Mouse (Mus musculus) forebrain, embryonic 10.5 days (tissue): ENCODE results near the gene Ikzf4. TPM values are rescaled to one million over a fixed set of nuclear protein-coding genes. Genes with fewer than 3 reads are reported as not detected.
A peak's percentile ranks its signal among the peaks of the same experiment; 100 is the strongest.

Experiments
- DNase-seq: peaks from one replicate; pipeline ENCODE4 v3.0.0-alpha.2; 2017; ENCODE audit warnings: low spot score; ENCODE audit errors: extremely low spot score
- H3K27ac ChIP-seq: fragments of 300-500 bp; sonication (generic); 2 replicates; pipeline ENCODE4 v1.5.1; 2016; ENCODE audit warnings: mild to moderate bottlenecking
- H3K27me3 ChIP-seq: fragments of 300-500 bp; sonication (generic); 2 replicates; pipeline ENCODE4 v1.6.1; 2016; ENCODE audit warnings: mild to moderate bottlenecking; ENCODE audit not compliant: poor library complexity, severe bottlenecking
- H3K36me3 ChIP-seq: fragments of 300-500 bp; sonication (generic); replicated peaks from 2 replicates; pipeline ENCODE4 v1.6.1; 2016; ENCODE audit warnings: mild to moderate bottlenecking, moderate library complexity
- H3K4me1 ChIP-seq: fragments of 300-500 bp; sonication (generic); 2 replicates; pipeline ENCODE4 v1.6.1; 2016
- H3K4me3 ChIP-seq: fragments of 300-500 bp; sonication (generic); 2 replicates; pipeline ENCODE4 v1.5.1; 2016; ENCODE audit warnings: mild to moderate bottlenecking, moderate library complexity
- H3K9me3 ChIP-seq: fragments of 300-500 bp; sonication (generic); 2 replicates; pipeline ENCODE4 v1.6.1; 2016; ENCODE audit warnings: mild to moderate bottlenecking, moderate library complexity
- WGBS: fragments of 180-500 bp; shearing (Covaris S2); methylation state at CpG from one replicate; pipeline ENCODE4 v1.1.7; 2016; 5-methylcytosine and 5-hydroxymethylcytosine counted together
- microRNA-seq: library from miRNA; unstranded; fragments of <30 nt; microRNA quantifications from one replicate; pipeline ENCODE4, GENCODE M21; 2017
- polyA plus RNA-seq: library from polyadenylated mRNA; unstranded; fragments of >200 nt; fragmentation: Nextera tagmentation; extraction: Ambion mirVana; gene quantifications from 2 replicates; pipeline ENCODE4 v1.2.1, GENCODE M21; 2016

Gene Ikzf4
- polyA plus RNA-seq, 1 experiment from 2014 or later = 3.9 TPM

DNA sequence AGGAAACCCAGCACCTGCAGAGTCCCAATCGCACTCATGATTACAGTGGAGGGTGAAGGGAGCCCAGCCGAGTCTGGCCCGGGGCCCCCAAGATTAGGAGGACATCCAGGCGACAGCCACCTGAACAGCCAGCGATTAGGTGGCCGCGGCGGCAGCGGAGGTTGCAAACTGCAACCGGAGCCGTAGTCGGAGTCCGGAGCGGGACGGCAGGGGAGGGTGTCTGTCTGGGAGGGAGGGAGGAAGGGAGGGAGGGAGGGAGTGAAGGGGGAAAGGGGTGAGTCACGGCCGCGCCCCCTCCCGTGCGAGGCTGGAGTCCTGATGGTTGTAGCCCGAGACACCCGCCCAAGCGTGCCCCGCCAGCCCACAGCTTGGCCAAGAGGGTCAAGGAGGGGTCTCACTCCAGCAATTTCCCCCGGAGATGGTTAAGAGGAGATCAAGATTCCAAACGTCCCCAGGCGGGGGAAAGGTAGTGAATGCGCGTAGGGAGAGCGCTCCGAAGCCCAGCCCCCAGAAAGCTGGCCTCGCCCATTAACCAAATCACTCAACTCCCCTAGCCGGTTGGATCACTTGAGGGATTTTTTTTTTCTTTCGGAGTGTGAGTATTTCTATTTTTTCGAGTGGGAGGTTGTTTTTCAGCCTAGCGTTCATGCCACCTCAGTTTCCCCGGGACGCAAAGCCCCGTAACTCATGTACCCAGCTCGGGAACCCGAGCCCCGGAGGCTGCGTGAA is 56.2 kb downstream of the Ikzf4 start, which contains the start of gene Erbb3:
Gene Erbb3 (minus strand): TSS at position 189 of the 729 bp plus-strand sequence.
- no peaks in the 10 kb centered on the region for H3K9me3 ChIP-seq
- H3K4me3 ChIP-seq = peak within 1 kb of the TSS; percentile 84
- peaks cover 57% of the 10 kb centered on the region for H3K27me3 ChIP-seq
- H3K27ac ChIP-seq = peak within 1 kb of the TSS; percentile 80
- H3K36me3 ChIP-seq = no peaks in the 10 kb centered on the region
- WGBS = 0% methylated on average over 43 of the region's 43 CpGs
- DNase-seq = peak; percentile 47
- H3K4me1 ChIP-seq = peaks cover 40% of the 10 kb centered on the region

DNA sequence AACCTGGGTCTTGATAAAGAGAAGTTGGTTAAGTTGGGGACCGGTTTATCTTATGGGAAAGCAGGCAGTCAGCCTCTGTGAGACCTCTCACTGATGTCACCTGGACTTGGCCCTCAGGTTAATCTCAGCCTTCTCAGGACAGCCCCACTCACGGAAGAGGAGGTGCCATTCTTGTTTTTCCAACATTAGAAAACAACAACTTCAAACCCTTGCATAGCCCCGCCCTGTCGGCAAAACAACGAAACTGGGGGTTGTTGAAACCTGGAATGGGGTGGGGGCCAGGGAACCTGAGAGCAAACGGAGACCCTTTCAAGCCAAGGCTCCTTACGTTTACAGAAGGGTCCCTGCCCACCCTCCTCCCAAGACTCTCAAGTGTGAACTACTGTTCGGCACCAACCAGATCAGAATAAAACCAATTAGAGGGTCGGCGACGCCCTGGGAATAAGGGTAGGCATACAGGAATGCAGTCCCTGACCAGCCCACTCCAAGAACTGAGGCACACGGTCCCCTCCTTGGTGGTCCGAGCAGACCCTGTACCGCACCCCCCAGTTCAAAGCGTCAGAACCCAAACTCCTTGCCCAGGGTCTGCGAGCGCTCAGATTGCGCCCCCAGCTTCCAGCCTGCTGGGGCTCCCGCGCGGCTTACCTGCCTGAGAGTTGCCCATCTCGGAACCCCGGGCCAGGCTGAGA is 56.9 kb downstream of the Ikzf4 start:
- H3K36me3 ChIP-seq = no peaks in the 10 kb centered on the region
- peaks cover 47% of the 10 kb centered on the region for H3K4me1 ChIP-seq
- no peak for DNase-seq
- peaks cover 64% of the 10 kb centered on the region for H3K27me3 ChIP-seq
- WGBS = 3% methylated on average over 23 of the region's 23 CpGs
- peak overlapping the region; percentile 40; the same call in 1 of the 2 replicates for H3K27ac ChIP-seq
- H3K4me3 ChIP-seq = peak overlapping the region; percentile 84
- no peaks in the 10 kb centered on the region for H3K9me3 ChIP-seq

- peaks cover 55% of the 10 kb centered on the region for H3K4me1 ChIP-seq
- H3K4me3 ChIP-seq = 0 out of 2 replicates have a peak overlapping the region, but pooled peaks have one; percentile 84
- peaks cover 70% of the 10 kb centered on the region for H3K27me3 ChIP-seq
- no peak overlapping the region for H3K27ac ChIP-seq
- no peaks in the 10 kb centered on the region for H3K9me3 ChIP-seq
- no peak for DNase-seq
- no peaks in the 10 kb centered on the region for H3K36me3 ChIP-seq
- 21% methylated on average over 1 of the region's 1 CpGs for WGBS
Measured at GRCm38 (mm10) chr10:128588136-128588535, 57.7 kb downstream of the Ikzf4 start.

DNA sequence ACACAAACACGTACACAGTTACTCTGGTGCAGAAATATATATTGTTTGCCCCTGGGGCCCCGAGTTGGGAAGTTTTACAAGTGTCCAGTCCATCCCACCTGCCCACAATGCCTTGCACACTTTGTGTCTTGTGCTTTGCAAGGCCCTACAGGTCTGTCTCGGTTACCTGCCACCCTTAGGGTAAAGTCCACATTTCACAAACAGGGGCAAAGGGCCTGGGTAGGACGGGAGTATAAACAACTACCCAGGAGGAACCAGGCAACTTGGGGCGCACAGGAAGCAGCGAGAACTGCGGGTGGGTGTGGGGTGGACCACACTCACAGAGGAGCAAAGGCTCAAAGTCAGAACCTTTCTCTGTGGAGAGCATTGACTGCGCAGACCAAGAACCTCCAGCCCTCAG is 58.1 kb downstream of the Ikzf4 start:
- H3K27me3 ChIP-seq = peaks cover 75% of the 10 kb centered on the region
- no peak for DNase-seq
- H3K27ac ChIP-seq = no peak overlapping the region
- H3K4me1 ChIP-seq = peaks cover 56% of the 10 kb centered on the region
- no peaks in the 10 kb centered on the region for H3K36me3 ChIP-seq
- whole genome bisulfite sequencing = 48% methylated on average over 8 of the region's 8 CpGs
- H3K4me3 ChIP-seq = no peak overlapping the region
- no peaks in the 10 kb centered on the region for H3K9me3 ChIP-seq

DNA sequence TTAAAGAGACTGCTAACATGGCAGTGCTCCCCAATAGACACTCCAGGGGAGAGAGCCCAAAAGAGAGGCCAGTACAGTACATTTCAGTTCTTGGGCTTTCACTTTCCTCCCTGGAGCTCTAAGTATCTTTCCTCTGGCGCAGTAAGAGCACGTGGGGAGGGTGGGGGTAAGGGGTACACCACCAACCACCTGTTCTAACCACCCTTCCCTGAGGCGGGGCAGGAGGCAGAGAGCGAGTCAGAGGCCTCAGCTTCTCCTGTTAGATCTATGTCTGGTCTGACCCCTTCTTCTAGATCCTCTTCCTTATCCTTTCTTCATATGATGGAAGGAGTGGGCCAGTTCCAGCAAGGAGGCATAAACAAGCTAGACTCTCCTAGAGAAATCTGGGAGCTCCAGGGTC is 58.7 kb downstream of the Ikzf4 start:
- Histone ChIP-seq H3K9me3 (no peaks in the 10 kb centered on the region), H3K27ac (no peak overlapping the region; the same call in 1 of the 2 replicates), H3K4me3 (no peak overlapping the region), H3K36me3 (no peaks in the 10 kb centered on the region), H3K4me1 (peaks cover 56% of the 10 kb centered on the region), H3K27me3 (peaks cover 75% of the 10 kb centered on the region)
- 37% methylated on average over 4 of the region's 4 CpGs for WGBS
- no peak for DNase-seq

GRCm38 (mm10) chr10:128586546-128586945 is 59.2 kb downstream of the Ikzf4 start:
- no peak overlapping the region for H3K4me3 ChIP-seq
- H3K36me3 ChIP-seq = no peaks in the 10 kb centered on the region
- 19% methylated on average over 1 of the region's 1 CpGs for WGBS
- H3K27me3 ChIP-seq = peaks cover 75% of the 10 kb centered on the region
- peak overlapping the region; percentile 8; the same call in 1 of the 2 replicates for H3K27ac ChIP-seq
- H3K9me3 ChIP-seq = no peaks in the 10 kb centered on the region
- no peak for DNase-seq
- H3K4me1 ChIP-seq = peaks cover 56% of the 10 kb centered on the region

GRCm38 (mm10) chr10:128584386-128584785 is 61.4 kb downstream of the Ikzf4 start:
- peaks cover 47% of the 10 kb centered on the region for H3K4me1 ChIP-seq
- no peaks in the 10 kb centered on the region for H3K9me3 ChIP-seq
- H3K27me3 ChIP-seq = peaks cover 66% of the 10 kb centered on the region
- 13% methylated on average over 4 of the region's 4 CpGs for WGBS
- H3K36me3 ChIP-seq = no peaks in the 10 kb centered on the region
- DNase-seq = no peak
- H3K4me3 ChIP-seq = no peak overlapping the region
- no peak overlapping the region for H3K27ac ChIP-seq

DNA sequence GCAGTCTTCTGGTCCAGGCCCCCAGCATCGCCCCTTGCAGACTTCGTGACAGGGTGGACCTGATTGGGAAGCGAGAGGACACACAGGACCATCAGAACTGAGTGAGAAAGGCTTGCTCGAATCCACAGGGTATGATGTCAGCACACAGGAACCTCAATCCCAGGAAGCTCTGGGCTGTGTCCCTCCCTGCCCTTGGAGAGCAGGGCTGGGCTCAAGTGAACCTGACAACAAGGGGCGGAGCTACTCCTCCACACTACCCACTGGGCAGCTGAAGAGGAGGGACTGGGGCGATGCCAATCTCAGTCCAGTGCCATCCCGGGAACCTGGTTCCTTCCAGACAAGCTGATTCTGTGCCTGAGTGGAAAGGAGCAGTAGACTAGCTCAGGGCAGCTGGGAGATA is 62.1 kb downstream of the Ikzf4 start:
- H3K9me3 ChIP-seq = no peaks in the 10 kb centered on the region
- H3K36me3 ChIP-seq = no peaks in the 10 kb centered on the region
- H3K4me1 ChIP-seq = peaks cover 40% of the 10 kb centered on the region
- H3K27ac ChIP-seq = no peak overlapping the region
- H3K27me3 ChIP-seq = peaks cover 58% of the 10 kb centered on the region
- 38% methylated on average over 7 of the region's 7 CpGs for WGBS
- H3K4me3 ChIP-seq = no peak overlapping the region
- no peak for DNase-seq

Small RNA genes lying within 50 kb of the gene (microRNA-seq; reads per million reads assigned to microRNA genes)
- gene Mir6917 = not detected

Other genes starting within 250 kb of the Ikzf4 start
- gene Slc39a5, start 244.8 kb downstream of the Ikzf4 start, polyA plus RNA-seq = 0.30 TPM in 1 of 2 replicates, not detected in the other
- 161 and 164 TPM in 2 replicates for gene Nabp2, start 234.5 kb downstream of the Ikzf4 start, polyA plus RNA-seq
- gene Rnf41, start 234.3 kb downstream of the Ikzf4 start, polyA plus RNA-seq = 40.9 and 42.9 TPM in 2 replicates
- gene Smarcc2, start 186.7 kb downstream of the Ikzf4 start, polyA plus RNA-seq = 72.0 and 73.6 TPM in 2 replicates
- 712 and 780 TPM in 2 replicates for gene Myl6, start 151.8 kb downstream of the Ikzf4 start, polyA plus RNA-seq
- gene Myl6b, start 147.3 kb downstream of the Ikzf4 start, polyA plus RNA-seq = 1.9 and 2.0 TPM in 2 replicates
- gene Esyt1, start 120.1 kb downstream of the Ikzf4 start, polyA plus RNA-seq = 8.6 and 10.3 TPM in 2 replicates
- 11.8 and 14.0 TPM in 2 replicates for gene Zc3h10, start 98.2 kb downstream of the Ikzf4 start, polyA plus RNA-seq
- 3,608 and 3,665 TPM in 2 replicates for gene Rpl41, start 96.7 kb downstream of the Ikzf4 start, polyA plus RNA-seq
- 298 and 302 TPM in 2 replicates for gene Pa2g4, start 80.0 kb downstream of the Ikzf4 start, polyA plus RNA-seq
- gene Erbb3, start 56.3 kb downstream of the Ikzf4 start, polyA plus RNA-seq = 3.0 and 3.1 TPM in 2 replicates
- 574 and 577 TPM in 2 replicates for gene Rps26, start 19.2 kb downstream of the Ikzf4 start, polyA plus RNA-seq
- gene Suox, start 28.1 kb upstream of the Ikzf4 start, polyA plus RNA-seq = 10.8 and 10.9 TPM in 2 replicates
- gene Rab5b, start 50.3 kb upstream of the Ikzf4 start, polyA plus RNA-seq = 63.4 and 68.8 TPM in 2 replicates
- gene Pmel, start 58.2 kb upstream of the Ikzf4 start, polyA plus RNA-seq = 7.2 and 24.4 TPM in 2 replicates
- 119 and 120 TPM in 2 replicates for gene Cdk2, start 59.0 kb upstream of the Ikzf4 start, polyA plus RNA-seq
- 3.5 and 3.6 TPM in 2 replicates for gene Dgka, start 98.9 kb upstream of the Ikzf4 start, polyA plus RNA-seq
- 57.1 and 63.8 TPM in 2 replicates for gene Pym1, start 101.9 kb upstream of the Ikzf4 start, polyA plus RNA-seq
- 0.24 and 0.44 TPM in 2 replicates for gene Mmp19, start 144.9 kb upstream of the Ikzf4 start, polyA plus RNA-seq
- 49.4 and 49.9 TPM in 2 replicates for gene Dnajc14, start 158.1 kb upstream of the Ikzf4 start, polyA plus RNA-seq
- 19.0 and 19.2 TPM in 2 replicates for gene Tmem198b, start 158.4 kb upstream of the Ikzf4 start, polyA plus RNA-seq
- gene Sarnp, start 171.3 kb upstream of the Ikzf4 start, polyA plus RNA-seq = 247 and 263 TPM in 2 replicates
- gene Ormdl2, start 175.7 kb upstream of the Ikzf4 start, polyA plus RNA-seq = 88.0 and 92.9 TPM in 2 replicates
- gene Gdf11, start 245.7 kb upstream of the Ikzf4 start, polyA plus RNA-seq = 9.7 and 10.7 TPM in 2 replicates